Mouse (Mus musculus): ENCODE results near the gene Zfp653. TPM values are rescaled to one million over a fixed set of nuclear protein-coding genes. Genes with fewer than 3 reads are reported as not detected.

Gene Zfp653
- total RNA-seq, 2 experiments from 2014 or later = 8.4 to 8.7 TPM

DNA sequence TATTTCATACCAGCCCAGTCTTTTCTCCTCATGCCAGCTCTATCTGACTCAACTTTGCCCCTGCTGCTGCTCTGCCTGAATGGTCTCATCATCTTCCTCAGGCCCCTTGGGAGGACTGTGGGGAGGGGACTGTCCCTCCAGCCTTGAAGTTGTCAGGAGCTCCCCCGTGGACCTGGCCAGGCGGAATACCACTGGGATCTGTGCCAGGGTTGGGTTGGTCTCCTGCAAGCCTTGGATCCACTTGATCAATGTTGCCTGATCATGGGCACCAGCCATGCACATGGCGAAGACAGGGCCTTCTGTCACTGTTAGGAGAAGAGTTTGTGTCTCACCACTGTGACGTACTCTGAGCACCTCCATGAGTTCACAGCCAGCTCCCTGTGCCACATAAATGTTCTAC, 1.1 kb upstream of the Zfp653 start:
- no peak for DNase-seq (ENCODE audit: low spot score in 2 of 2)

DNA sequence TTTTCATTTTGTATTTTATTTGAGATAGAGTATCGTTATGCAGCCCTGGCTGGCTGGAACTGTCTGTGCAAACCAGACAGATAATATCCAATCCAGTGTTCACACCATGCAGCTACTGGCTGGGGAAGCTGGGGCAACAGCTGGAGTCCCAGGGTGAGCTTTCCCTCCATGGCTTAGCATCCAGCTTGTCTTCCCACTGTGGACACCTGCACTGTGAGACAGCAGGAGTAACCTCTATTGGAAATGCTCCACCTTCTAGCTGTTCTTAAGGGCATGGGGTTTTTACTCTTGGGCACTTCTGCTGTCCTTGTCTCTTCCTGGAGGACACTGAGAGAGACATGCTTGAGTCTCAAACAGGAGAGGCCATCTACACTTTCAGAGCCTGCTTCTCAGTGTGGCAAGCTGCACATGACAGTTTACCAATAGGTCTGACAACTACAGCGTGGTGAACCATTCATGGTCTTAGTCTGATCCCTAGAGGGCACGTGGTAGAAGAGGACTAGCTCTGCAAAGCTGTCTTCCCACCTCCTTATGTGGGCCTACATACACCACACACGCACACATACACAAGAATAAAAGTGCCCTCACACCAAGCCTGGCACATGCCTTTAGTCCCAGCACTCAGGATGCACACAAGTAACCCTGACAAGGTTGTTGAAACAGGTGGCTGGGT, 1.2 kb downstream of the Zfp653 start:
- DNase-seq (ENCODE audit: low spot score in 2 of 2) = no peak

DNA sequence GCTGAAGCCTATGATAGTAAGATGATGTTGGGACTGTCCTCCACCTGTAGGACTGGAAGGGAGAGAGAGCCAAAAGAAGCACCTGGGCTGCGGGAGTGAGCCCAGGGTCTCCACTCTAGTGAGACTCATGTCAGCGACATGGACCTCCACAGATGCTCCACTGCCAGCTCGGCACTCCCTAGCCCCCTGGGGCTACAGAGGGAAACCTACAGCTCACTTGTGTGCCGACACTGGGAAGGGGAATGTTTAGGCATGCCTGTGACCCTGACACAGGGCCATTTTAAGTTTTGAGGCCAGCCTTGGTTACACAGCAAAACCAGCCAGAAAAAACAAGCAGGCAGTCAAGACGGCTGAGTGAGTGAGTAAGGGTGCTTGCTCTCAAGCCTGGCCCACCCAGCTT, 4.0 kb downstream of the Zfp653 start:
- no peak for DNase-seq (ENCODE audit: low spot score in 2 of 2)

DNA sequence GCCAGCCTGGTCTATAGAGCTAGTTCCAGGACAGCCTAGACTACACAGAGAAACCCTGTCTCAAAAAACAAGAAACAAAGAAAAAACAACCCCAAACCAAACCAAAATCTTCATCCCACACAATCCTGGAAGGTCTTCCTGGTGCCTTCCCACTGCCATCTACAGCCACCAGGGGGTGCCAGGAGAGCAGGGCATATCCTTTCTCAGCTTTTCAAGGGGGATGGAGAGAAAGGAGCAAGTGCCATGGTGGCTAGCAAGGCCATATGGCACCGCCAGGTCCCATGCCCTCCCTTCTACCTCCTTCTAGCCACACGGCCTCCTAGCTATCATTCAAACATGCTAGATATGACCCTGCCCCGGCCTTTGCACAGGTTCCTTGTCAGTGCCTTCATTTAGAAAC, 4.7 kb downstream of the Zfp653 start:
- DNase-seq (ENCODE audit: low spot score in 2 of 2) = peak; percentile 42 to 65

DNA sequence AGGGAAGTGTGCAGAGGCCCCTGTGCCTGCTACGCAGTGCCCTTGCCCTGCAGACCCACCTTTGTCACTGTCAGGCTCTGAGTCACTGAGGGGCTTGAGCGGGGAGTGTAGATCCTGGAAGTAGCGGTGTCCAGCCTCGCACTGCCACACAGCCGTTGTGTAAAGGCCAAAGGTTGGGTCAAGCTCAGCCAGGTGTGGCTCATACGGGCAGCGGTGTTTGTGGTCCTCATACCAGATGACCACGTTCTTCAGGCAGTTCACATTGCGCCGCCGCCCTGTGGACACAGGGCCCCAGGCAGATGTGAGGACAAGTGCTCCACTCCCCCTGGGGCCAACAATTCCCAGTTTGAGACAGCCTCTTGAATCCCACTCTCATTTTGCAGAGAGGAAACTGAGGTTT, 5.5 kb downstream of the Zfp653 start:
- no peak for DNase-seq (ENCODE audit: low spot score in 2 of 2)

DNA sequence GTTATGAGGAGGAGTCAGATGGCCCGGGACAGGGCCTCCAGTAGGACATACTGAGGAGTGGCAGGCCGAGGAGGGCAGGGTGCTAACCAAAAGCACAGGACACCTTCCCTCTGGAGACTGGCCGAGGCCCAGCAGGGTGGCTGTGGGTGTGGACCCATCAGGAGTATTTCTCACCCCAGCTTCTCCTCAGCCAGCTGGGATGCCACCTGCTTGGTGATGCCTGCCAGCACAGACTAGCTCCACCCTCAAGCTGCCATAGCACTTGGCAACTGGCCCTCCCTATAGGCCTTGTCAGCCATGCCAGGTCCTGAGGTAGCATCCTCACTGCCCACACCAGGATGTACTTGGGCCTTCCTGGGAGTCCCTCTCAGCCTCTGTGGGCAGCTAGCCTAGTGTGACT, 6.8 kb downstream of the Zfp653 start:
- DNase-seq (ENCODE audit: low spot score in 2 of 2) = no peak

DNA sequence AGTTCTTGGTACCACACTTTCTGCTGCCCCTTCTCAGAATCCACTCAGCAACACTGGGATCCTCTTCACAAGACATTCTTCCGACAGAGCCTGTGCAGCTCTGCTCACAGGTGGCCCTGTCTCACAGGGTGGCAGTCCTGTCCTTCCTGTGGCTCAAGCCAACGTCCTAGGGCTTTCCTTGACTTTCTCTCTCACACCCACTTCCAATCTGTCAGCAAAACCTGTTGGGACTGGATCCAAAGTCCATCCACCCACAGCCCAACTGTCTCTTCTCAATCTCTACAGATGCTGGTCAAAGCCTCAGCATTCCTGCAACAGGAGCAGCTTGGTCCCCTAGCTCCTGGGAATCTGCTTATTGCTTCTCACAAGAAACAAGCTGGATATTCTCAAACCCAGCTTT, 9.8 kb downstream of the Zfp653 start:
- DNase-seq (ENCODE audit: low spot score in 2 of 2) = no peak

DNA sequence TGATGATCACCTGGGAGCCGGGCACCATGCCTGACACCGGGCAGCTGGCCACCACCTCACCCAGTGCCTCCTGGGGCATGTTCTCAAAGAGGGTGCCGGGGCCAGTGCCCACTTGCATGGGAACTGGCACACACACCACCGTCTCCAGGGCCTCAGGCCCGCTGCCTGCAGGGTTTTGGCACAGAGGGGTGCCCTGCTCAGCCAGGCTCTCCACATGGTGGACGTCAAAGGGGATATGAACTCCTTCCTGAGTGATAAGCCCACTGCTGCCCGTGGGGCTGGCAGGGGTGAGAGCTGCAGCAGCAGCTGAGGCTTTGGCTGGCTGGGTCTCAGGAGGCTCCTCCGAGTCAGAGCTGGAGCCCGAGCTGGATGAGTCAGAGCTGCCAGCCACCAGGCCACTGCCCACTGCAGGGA, 13.2 kb downstream of the Zfp653 start:
- no peak for DNase-seq (ENCODE audit: low spot score in 2 of 2)

DNA sequence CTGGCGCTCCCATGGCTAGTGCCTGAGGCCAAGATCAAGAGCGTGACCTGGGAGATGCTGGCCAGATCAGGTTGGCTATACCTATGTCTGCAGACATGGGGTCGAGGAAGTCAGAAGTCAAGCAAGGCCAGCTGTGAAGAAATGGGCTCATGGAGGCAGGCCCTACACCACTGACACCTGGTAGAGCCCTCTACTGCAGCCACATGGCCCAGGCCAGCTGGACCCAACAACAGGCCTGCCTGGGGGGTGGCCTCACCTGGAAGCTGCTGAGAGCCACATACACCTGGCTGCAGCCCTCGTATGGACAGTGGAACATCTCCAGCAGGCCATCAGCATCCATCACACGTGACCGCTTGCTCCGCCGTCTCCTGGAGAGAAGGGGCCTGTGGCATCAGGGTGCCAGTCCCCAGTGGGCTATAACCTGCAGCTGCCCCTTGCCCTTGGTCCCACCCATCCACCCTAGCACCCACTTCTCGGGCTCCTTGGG, 14.1 kb downstream of the Zfp653 start:
- DNase-seq (ENCODE audit: low spot score in 2 of 2) = no peak

DNA sequence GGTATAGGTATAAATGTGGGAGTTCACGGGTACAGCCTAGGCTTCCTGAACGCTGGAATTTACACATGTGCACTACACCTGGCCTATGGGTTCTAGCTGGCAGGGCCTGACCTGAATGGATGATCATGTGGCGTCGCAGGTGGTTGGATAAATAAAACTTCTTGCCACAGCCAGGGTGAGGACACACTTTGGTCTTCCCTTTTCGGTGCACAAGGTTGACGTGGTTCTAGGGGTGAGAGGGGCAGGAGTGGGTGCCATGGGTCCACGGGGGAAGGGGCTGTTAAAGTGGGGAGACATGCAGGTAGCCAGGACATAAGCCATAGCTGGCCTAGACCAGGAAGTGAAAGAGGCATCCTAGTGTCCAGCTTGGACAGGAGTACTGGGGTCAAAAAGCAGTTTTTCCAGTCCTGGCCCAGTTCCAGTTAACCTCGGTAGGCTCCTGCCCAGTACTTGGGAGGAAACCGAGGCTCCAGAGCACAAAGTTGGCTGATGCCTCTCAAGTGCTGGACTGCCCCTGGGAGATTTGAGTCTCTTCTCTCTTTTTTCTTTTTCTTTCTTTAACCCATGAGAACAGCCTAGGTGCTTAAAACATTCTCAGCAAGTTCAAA, 14.8 kb downstream of the Zfp653 start:
- no peak for DNase-seq (ENCODE audit: low spot score in 2 of 2)

DNA sequence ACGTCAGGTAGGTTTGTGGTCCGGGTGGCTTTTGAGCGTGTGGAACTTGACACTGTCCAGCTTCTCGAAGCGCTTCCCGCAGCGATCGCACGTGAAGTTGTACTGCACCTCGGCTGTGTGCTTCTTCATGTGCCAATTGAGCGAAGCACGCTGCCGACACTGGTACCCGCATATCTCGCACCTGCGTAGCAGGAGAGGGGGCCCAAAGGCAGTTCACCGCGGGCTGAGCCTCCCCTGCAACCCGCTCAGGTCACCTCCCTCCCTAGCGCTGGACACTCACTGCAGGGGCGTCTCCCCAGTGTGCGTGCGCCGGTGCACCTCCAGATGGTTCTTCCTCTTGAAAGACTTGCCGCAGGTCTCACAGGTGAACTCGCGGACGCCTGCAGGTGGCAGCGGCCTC, 15.5 kb downstream of the Zfp653 start:
- DNase-seq (ENCODE audit: low spot score in 2 of 2) = no peak

DNA sequence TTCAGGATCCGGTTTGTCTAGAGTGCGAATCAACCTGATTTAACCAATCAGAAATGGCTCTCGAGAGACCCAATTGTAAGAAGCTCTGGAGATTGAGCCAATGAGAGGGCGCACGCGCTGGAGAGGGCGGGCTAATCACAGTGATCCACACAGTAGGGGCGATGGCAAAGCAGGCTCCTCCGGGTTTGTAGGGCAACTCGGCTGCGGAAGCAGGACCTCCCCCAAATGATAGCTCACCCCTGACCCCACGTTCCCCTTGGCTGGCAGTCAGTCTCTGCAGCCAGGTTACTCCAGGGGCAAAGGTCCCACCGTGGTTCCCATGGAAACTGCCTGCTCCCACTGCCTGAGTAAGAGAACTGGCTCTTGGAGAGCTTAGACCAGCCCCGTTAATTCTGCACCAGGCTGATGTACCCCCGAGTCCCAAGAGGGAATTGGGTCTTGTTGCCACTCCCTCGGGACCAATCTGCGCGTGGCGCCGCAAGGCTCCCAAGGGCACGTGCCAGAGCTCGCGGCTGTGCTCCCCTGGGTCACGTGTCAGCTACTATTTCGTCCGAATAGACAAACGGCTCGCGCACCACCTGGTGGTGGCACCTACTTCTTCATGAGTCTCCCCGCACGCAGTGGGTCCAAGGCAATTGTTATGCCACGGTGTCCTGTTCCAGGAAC, 16.6 kb downstream of the Zfp653 start:
- DNase-seq (ENCODE audit: low spot score in 2 of 2) = peak; percentile 63 to 67

DNA sequence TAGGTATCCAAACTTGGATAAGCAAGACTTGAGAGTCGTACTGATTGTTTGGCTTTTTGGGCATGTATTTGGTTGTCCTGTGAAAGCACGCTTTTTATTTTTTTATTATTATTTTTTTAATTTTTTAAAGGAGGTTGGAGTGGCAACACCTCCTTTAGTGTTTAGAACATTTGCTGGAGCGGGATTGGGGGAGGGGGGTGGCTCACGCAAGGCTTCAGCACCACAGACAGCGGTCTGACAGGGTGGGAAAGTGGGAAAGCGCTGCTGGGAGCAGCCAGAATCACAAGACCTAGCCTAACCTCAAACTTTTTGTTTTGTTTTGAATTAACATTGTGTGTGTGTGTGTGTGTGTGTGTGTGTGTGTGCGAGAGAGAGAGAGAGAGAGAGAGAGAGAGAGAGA, 17.5 kb downstream of the Zfp653 start:
- DNase-seq (ENCODE audit: low spot score in 2 of 2) = no peak

DNA sequence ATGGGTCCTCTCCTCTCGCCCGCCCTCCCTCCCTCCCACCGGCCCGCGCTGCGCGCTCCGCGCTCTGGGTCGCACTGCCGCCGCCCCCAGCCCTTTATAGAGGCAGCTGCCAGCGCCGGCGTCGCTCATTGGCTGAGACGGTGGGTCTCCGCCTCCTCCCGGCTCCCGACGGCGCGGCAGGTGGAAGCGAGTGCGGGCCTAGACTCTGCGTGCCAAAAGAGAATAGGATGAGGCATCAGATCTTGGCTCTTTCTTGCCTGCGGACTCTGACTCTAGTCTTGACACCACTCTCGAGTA, 19.3 kb downstream of the Zfp653 start, which contains the start of gene Elavl3:
Gene Elavl3 (minus strand): TSS at position 66 of the 297 bp plus-strand sequence.
- no peak for DNase-seq (ENCODE audit: low spot score in 2 of 2)

DNA sequence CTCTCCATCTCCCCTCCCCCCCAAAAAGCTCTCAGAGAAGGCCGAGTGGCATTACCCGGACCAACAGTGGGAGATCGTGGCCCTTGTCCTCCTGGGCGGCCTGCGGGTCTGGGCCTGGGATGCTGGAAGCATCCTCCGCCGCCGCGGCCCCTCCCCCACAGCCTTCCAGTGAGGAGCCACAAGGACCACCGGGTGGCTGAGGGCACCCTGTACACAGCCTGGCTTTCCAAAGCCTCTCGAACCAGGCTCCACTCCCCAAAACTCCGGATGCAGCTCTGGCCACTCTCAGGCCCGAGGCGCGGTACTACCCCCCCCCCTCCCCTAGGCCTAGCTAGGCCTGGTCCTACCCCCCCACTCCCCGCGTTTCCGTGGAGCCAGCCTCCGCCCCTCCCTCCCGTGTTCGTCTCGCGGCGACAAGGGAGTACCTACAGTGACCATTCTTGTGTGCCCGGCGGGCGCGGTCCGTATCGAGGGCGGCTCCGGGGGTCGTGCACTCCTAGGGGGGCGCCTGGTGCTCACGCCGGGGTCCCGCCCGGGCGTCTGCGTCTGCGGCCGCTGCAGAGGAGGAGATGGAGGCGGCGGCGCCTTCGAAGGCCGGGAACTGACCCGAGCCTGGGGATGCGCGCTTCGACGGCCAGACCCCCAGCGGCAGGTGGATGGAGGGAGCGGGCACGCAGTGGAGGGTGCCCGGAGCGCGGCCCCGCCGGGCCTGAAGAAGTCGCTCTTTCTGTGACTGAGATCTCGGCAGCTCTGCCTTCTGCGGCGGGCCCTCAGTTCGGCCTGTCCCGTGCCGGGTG, 19.8 kb downstream of the Zfp653 start:
- no peak for DNase-seq (ENCODE audit: low spot score in 2 of 2)

DNA sequence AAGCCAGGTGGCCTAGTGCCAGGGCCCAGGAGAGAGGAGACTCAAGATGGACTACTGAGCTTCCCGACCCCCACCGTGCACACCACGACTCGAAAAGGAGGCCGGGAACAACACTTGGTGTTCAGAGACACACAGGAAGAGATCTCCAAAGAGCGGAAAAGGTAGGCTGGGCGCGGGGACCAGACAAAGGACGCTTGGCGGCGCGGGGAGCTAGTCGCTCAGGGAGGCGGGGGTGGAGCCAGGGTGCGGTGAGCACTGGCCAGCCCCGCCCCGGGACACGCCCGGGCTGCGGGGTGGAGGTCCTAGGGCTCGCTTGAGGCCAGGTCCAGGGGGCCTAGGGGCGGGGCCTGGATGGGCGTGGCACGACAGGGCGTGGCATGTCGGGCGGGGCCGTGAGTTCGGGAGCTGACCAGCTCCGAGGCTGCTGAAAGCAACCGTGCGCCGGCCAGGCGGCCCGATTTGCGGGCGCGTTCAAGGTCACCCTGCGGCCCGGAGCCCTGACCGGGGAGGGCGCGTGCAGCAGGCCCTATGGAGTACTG, 20.8 kb downstream of the Zfp653 start:
- peak; percentile 55 to 63 for DNase-seq (ENCODE audit: low spot score in 2 of 2)

DNA sequence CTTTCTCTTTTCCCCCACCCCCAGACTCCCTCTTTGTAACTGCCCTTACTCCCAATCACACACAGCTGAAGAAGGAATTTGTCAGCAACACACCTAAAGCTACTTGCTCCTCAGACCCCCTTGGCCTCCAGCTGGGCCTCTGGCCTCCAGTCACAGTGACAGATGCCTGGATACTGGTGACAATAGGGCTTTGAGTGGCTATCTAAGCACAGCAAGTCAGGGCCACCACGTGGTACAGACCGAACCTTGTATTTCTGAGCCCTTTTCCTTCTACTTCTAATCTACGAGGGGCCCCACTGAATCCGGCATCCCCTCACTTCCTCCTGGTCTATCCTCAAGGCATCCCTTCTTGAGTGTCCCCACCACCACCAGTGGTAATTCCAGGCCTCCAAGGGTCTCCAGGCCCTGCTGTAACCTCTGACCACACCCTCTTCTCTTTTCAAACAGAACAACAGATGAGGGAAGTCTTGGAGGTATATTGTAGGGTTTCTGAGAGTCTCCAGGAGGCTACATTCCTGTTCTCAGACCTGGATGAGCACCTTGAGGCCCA, 21.4 kb downstream of the Zfp653 start:
- DNase-seq (ENCODE audit: low spot score in 2 of 2) = no peak

DNA sequence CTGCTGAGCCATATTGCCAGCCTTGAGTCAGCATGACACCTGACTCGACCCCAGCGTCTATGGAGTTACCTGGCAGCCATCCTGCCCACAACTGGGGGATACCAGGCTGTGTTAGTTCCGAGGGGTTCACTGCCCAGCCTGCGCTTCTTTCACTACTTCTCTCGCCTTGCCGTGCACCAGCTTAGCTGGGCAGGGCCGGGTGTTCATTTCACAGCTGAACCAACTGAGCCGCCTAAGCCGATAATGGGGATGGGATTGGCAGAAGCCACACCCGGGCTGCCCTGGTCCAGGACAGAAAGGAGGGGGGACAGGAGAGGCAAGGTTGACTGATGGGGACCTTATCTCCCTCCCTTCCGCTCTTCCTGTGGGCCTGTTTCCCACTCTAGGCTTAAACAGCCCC, 21.9 kb downstream of the Zfp653 start:
- DNase-seq (ENCODE audit: low spot score in 2 of 2) = no peak

DNA sequence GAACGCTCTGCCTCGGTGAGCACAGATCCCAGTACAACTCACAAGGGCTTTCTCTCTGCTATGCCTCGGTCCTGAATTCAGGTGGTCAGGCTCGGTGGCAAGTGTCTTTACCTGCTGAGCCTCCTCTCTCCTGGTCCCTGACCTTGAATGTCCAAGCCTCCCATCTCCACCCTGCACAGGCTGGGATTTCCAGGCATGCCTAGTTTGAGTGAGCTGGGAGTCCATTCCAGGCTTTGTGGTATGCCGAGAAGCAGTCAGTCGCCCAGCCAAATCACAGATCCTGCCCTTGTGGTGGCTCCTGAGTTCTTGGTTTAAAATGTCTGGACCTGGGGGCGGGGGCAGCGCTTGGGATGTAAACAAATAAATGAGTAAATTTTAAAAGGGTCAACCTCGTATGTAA, 23.8 kb downstream of the Zfp653 start:
- no peak for DNase-seq (ENCODE audit: low spot score in 2 of 2)

DNA sequence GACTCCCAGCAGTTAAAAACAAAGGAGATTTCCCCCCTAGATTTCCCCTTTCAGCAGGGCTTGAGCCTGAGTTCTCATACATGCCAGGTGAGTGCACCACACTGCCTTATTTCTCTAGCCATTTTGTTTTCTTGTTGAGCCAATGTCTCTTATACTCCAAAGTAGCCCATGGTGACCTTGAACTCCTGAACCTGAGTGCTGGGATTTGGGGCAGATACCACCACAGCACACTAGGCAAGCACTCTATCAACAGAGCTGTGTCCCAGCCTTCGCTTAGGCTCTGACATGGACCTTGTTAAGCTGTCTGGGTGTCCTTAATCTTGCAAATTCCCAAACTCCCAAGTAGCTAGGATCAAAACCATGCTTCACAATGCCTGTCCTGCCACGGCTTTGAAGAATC, 29.3 kb downstream of the Zfp653 start:
- DNase-seq (ENCODE audit: low spot score in 2 of 2) = no peak

DNA sequence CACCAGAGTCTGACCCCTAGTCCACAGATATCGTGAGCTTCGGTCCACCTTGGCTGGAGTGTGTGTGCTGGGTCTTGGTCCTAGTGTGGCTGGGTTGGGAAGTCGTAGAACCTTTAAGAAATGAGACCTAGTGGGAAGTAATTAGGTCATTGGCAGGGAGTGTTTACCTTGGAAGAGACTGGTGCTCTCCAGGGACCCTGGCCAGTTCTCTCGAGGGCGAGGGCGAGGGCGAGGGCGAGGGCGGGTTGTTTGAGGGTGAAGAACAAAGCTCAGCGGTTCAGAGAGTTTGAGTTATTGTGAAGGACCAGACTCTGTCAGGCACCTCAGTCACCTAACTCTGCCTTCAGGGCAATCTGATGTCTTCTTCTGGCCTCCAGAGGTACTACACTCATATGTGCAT, 33.4 kb downstream of the Zfp653 start:
- DNase-seq (ENCODE audit: low spot score in 2 of 2) = no peak
